Comparison of ENCODE assay signal across 16 mouse cellular contexts in the genomic region with DNA sequence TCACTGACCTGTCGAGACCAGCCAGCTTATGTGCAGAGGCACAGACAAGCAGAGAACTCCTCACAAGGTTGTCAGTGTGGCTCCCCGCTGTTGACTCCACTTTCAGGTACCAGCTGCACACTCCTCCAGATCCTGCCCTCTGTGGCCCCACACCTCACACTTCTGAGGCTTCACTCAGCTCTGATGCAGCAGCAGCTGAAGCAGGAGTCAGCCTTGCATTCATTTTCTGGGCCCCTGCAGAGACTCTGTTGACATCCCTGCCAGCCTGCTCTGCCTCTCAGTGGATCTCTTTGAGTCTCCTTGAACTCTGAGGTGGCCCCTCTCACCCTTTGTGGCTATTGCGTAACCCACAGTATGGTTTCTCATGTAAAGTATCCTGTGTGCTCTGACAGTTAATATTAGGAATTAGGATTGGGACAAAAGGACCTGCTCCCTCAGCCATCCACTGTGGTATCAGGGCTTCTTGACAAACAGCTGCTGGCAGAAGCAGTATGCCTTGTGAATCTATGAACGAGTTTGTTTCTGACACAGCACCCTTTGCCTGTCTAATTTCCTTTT. TPM values are rescaled to one million over a fixed set of nuclear protein-coding genes. Genes with fewer than 3 reads are reported as not detected.
DNase-seq lines count a peak whose midpoint lies in the region; ATAC-seq and TF ChIP-seq lines count a peak whose summit lies in the region.
"Had no signal": no experiment of that assay in that cellular context is flagged by ENCODE, and none has a peak within 500 bp of the region (broad histone marks: within the 10 kb centered on the region; RNA-seq: fewer than 3 reads in every experiment).

No protein-coding gene starts in this region.

- H3K9ac ChIP-seq in midbrain, postnatal 0 days (replicated peaks; ENCODE audit: low read length, poor library complexity, severe bottlenecking), result no peak overlapping the region
- peak overlapping the region; percentile 29; the same call in 1 of the 2 replicates for H3K9ac ChIP-seq in hindbrain, embryonic 13.5 days
- H3K9ac ChIP-seq: neural tube, embryonic 12.5 days had no signal

- WGBS in midbrain, embryonic 10.5 days, result 57% methylated on average over 4 of the region's 4 CpGs
- 29% methylated on average over 4 of the region's 4 CpGs for WGBS in midbrain, postnatal 0 days
- WGBS in hindbrain, embryonic 13.5 days, result 36% methylated on average over 4 of the region's 4 CpGs

- no peaks in the 10 kb centered on the region for H3K36me3 ChIP-seq in midbrain, embryonic 10.5 days
- no peaks in the 10 kb centered on the region for H3K36me3 ChIP-seq in midbrain, postnatal 0 days (ENCODE audit: insufficient read depth, low read length)
- H3K36me3 ChIP-seq in hindbrain, embryonic 13.5 days, result no peaks in the 10 kb centered on the region
- H3K36me3 ChIP-seq in myocyte (ENCODE audit: control insufficient read depth, insufficient read depth), result no peaks in the 10 kb centered on the region
- H3K36me3 ChIP-seq: neural tube, embryonic 12.5 days had no signal

- H3K79me2 ChIP-seq in myocyte (ENCODE audit: control insufficient read depth, insufficient read depth), result no peaks in the 10 kb centered on the region

- no peak overlapping the region for H3K4me2 ChIP-seq in midbrain, postnatal 0 days (ENCODE audit: low read depth, low read length, poor library complexity, severe bottlenecking)
- no peak overlapping the region for H3K4me2 ChIP-seq in hindbrain, embryonic 13.5 days
- H3K4me2 ChIP-seq in myocyte (ENCODE audit: low read depth), result no peak overlapping the region
- H3K4me2 ChIP-seq: neural tube, embryonic 12.5 days had no signal

- peak; percentile 18 for DNase-seq in midbrain, embryonic 10.5 days (ENCODE audit: low spot score)
- DNase-seq in midbrain, postnatal 0 days (ENCODE audit: low spot score), result no peak
- DNase-seq in R1 (ENCODE audit: low read depth, low spot score), result peak; percentile 45
- no peak for DNase-seq in left cerebral cortex, adult 9 months (ENCODE audit: low spot score in 2 of 2)
- no peak for DNase-seq in heart, postnatal 25 days (ENCODE audit: low spot score)
- no peak for DNase-seq in right cerebral cortex, postnatal 4 days
- DNase-seq: adrenal gland, adult 2 months; cerebellum, postnatal 25 days; heart, adult 18-20 months; heart, postnatal 14 days; kidney, adult 8-10 months; lung, adult 2 months; thymus, postnatal 36 days had no signal

- no peak for ATAC-seq in midbrain, postnatal 0 days (ENCODE audit: low FRiP score)
- ATAC-seq in hindbrain, embryonic 13.5 days (ENCODE audit: low FRiP score), result 0 out of 2 replicates have a peak, but pooled peaks have one; percentile 52

- H3K27me3 ChIP-seq in midbrain, embryonic 10.5 days (ENCODE audit: low read depth, poor library complexity, severe bottlenecking), result no peaks in the 10 kb centered on the region
- no peaks in the 10 kb centered on the region for H3K27me3 ChIP-seq in midbrain, postnatal 0 days (ENCODE audit: insufficient read depth, low read length)
- no peaks in the 10 kb centered on the region for H3K27me3 ChIP-seq in hindbrain, embryonic 13.5 days
- no peaks in the 10 kb centered on the region for H3K27me3 ChIP-seq in myocyte (ENCODE audit: control insufficient read depth, insufficient read depth, insufficient read length)
- H3K27me3 ChIP-seq: neural tube, embryonic 12.5 days had no signal

- TF ChIP-seq CTCF in midbrain, postnatal 0 days (IDR thresholded peaks at IDR 0.05), result no peak

- no peak for TF ChIP-seq POLR2A in myocyte (IDR thresholded peaks at IDR 0.05; ENCODE audit: insufficient read length, low read depth)

- no peaks in the 10 kb centered on the region for H3K9me3 ChIP-seq in midbrain, embryonic 10.5 days (replicated peaks)
- H3K9me3 ChIP-seq in midbrain, postnatal 0 days (ENCODE audit: low read length), result no peaks in the 10 kb centered on the region
- H3K9me3 ChIP-seq in hindbrain, embryonic 13.5 days, result no peaks in the 10 kb centered on the region
- H3K9me3 ChIP-seq: neural tube, embryonic 12.5 days had no signal

- H3K4me1 ChIP-seq in midbrain, embryonic 10.5 days, result peaks cover 20% of the 10 kb centered on the region
- no peaks in the 10 kb centered on the region for H3K4me1 ChIP-seq in midbrain, postnatal 0 days (ENCODE audit: insufficient read depth, low read length)
- peaks cover 19% of the 10 kb centered on the region for H3K4me1 ChIP-seq in hindbrain, embryonic 13.5 days (replicated peaks)

- peak overlapping the region; percentile 70 for H3K27ac ChIP-seq in midbrain, embryonic 10.5 days (replicated peaks)
- no peak overlapping the region for H3K27ac ChIP-seq in midbrain, postnatal 0 days (ENCODE audit: low read depth, low read length)
- peak overlapping the region; percentile 82 for H3K27ac ChIP-seq in hindbrain, embryonic 13.5 days
- H3K27ac ChIP-seq: neural tube, embryonic 12.5 days had no signal

- intact Hi-C loops in heart, postnatal 25 days (cut with DNase I), result no loop called here

- H3ac ChIP-seq in myocyte (ENCODE audit: control insufficient read depth, insufficient read length), result no peak overlapping the region

- H3K4me3 ChIP-seq in midbrain, embryonic 10.5 days, result no peak overlapping the region
- no peak overlapping the region for H3K4me3 ChIP-seq in midbrain, postnatal 0 days (ENCODE audit: low read depth, low read length)
- no peak overlapping the region for H3K4me3 ChIP-seq in hindbrain, embryonic 13.5 days
- no peak overlapping the region for H3K4me3 ChIP-seq in myocyte
- H3K4me3 ChIP-seq: neural tube, embryonic 12.5 days had no signal

TF ChIP-seq in myocyte, 11 proteins besides CTCF, POLR2A, EP300 and RAD21:
- TF ChIP-seq MYOD1 (IDR thresholded peaks at IDR 0.05; ENCODE audit: control insufficient read depth in 1 of 3, insufficient read length in 2 of 3, low read depth in 2 of 3) (no peak), TCF3 (IDR thresholded peaks at IDR 0.05; ENCODE audit: insufficient read length, low read depth) (no peak), TCF12 (IDR thresholded peaks at IDR 0.05; ENCODE audit: insufficient read depth, poor library complexity, severe bottlenecking) (no peak), USF1 (IDR thresholded peaks at IDR 0.05; ENCODE audit: low read depth) (no peak), CEBPB (IDR thresholded peaks at IDR 0.05; ENCODE audit: insufficient read depth, poor library complexity, severe bottlenecking) (peak; percentile 68)
TF ChIP-seq in myocyte: peak in this region for 1.

RNA-seq across cellular contexts. Expression of a gene that starts 32.0 kb away (rescaled TPM):
- polyA plus RNA-seq in midbrain, embryonic 10.5 days (2016; fragmentation: Nextera tagmentation; extraction: Ambion mirVana), result 6.1 and 8.5 TPM in 2 replicates
- total RNA-seq in midbrain, postnatal 0 days (2014; rRNA removed), result 8.5 and 10.7 TPM in 2 replicates
- polyA plus RNA-seq in midbrain, postnatal 0 days (2015; fragmentation: Nextera tagmentation; extraction: Ambion mirVana), result 9.8 and 11.8 TPM in 2 replicates
- polyA plus RNA-seq in hindbrain, embryonic 13.5 days (2015; fragmentation: Nextera tagmentation; extraction: Ambion mirVana), result 7.9 and 10.0 TPM in 2 replicates
- 0.20 TPM for polyA plus RNA-seq in myocyte (2012; fragmentation: generic; extraction: Trizol)
- 10 to 100 TPM; 35.8 to 41.9 TPM for total RNA-seq in heart, postnatal 25 days (2021)

RNA-seq across cellular contexts. Expression of a gene that starts 32.8 kb away (rescaled TPM):
- polyA plus RNA-seq in midbrain, embryonic 10.5 days (2016; fragmentation: Nextera tagmentation; extraction: Ambion mirVana), result 12.1 and 12.6 TPM in 2 replicates
- 5.9 and 7.8 TPM in 2 replicates for total RNA-seq in midbrain, postnatal 0 days (2014; rRNA removed)
- polyA plus RNA-seq in midbrain, postnatal 0 days (2015; fragmentation: Nextera tagmentation; extraction: Ambion mirVana), result 3.0 TPM in 2 replicates
- polyA plus RNA-seq in hindbrain, embryonic 13.5 days (2015; fragmentation: Nextera tagmentation; extraction: Ambion mirVana), result 8.3 and 9.2 TPM in 2 replicates
- 26.5 TPM for polyA plus RNA-seq in myocyte (2012; fragmentation: generic; extraction: Trizol)
- 10 to 100 TPM; 10.6 to 12.2 TPM for total RNA-seq in heart, postnatal 25 days (2021)

Comparison
In these comparisons a context has a peak if more than half of its experiments do, and no peak if none do; other contexts are left out.
1. DNase-seq: peak in midbrain, embryonic 10.5 days (single experiment) and R1 (single experiment); none in midbrain, postnatal 0 days (single experiment), left cerebral cortex, adult 9 months (0 of 2), heart, postnatal 25 days (single experiment) and right cerebral cortex, postnatal 4 days (single experiment).